Mouse (Mus musculus) forebrain, embryonic 10.5 days (tissue): Measurements from ENCODE around the gene Nlrx1. TPM values are rescaled to one million over a fixed set of nuclear protein-coding genes. Genes with fewer than 3 reads are reported as not detected.

Experiments
- DNase-seq: peaks from one replicate; pipeline ENCODE4 v3.0.0-alpha.2; 2017; ENCODE audit warnings: low spot score; ENCODE audit errors: extremely low spot score
- H3K27ac ChIP-seq: fragments of 300-500 bp; sonication (generic); 2 replicates; pipeline ENCODE4 v1.5.1; 2016; ENCODE audit warnings: mild to moderate bottlenecking
- H3K27me3 ChIP-seq: fragments of 300-500 bp; sonication (generic); 2 replicates; pipeline ENCODE4 v1.6.1; 2016; ENCODE audit warnings: mild to moderate bottlenecking; ENCODE audit not compliant: poor library complexity, severe bottlenecking
- H3K36me3 ChIP-seq: fragments of 300-500 bp; sonication (generic); replicated peaks from 2 replicates; pipeline ENCODE4 v1.6.1; 2016; ENCODE audit warnings: mild to moderate bottlenecking, moderate library complexity
- H3K4me1 ChIP-seq: fragments of 300-500 bp; sonication (generic); 2 replicates; pipeline ENCODE4 v1.6.1; 2016
- H3K4me3 ChIP-seq: fragments of 300-500 bp; sonication (generic); 2 replicates; pipeline ENCODE4 v1.5.1; 2016; ENCODE audit warnings: mild to moderate bottlenecking, moderate library complexity
- H3K9me3 ChIP-seq: fragments of 300-500 bp; sonication (generic); 2 replicates; pipeline ENCODE4 v1.6.1; 2016; ENCODE audit warnings: mild to moderate bottlenecking, moderate library complexity
- WGBS: fragments of 180-500 bp; shearing (Covaris S2); methylation state at CpG from one replicate; pipeline ENCODE4 v1.1.7; 2016; 5-methylcytosine and 5-hydroxymethylcytosine counted together
- polyA plus RNA-seq: library from polyadenylated mRNA; unstranded; fragments of >200 nt; fragmentation: Nextera tagmentation; extraction: Ambion mirVana; gene quantifications from 2 replicates; pipeline ENCODE4 v1.2.1, GENCODE M21; 2016

The Nlrx1 gene
- polyA plus RNA-seq, 1 experiment from 2014 or later = 2.8 TPM

DNA sequence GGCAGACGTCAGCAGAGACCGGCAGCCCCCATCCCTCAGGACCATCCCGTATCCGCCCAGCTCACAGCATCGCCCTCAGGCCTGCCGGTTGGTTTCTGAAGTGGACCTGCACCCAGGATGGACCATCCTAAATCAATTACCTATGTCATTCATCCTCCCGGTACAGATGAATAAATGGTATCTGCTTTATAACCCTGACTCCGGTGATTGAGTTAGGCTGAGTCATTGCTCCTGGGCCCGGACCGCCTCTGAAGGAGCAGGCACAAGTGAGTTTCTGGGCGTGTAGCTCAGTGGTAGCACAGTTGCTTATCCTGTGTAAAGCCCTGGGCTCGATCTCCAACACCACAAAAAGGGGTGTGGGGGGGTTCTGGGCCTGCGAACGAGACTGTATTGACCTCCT lies 7.0 kb downstream of the Nlrx1 start:
- DNase-seq = no peak
- 88% methylated on average over 14 of the region's 14 CpGs for WGBS
- Histone ChIP-seq H3K27me3 (peaks cover 4% of the 10 kb centered on the region), H3K36me3 (no peaks in the 10 kb centered on the region), H3K4me3 (no peak overlapping the region), H3K4me1 (peaks cover 9% of the 10 kb centered on the region; the same call in 1 of the 2 replicates), H3K27ac (no peak overlapping the region), H3K9me3 (no peaks in the 10 kb centered on the region)

GRCm38 (mm10) chr9:44259014-44259413 lies 9.4 kb downstream of the Nlrx1 start:
- DNase-seq = no peak
- H3K27me3 ChIP-seq = no peaks in the 10 kb centered on the region; the same call in 1 of the 2 replicates
- 86% methylated on average over 10 of the region's 10 CpGs for WGBS
- peaks cover 26% of the 10 kb centered on the region for H3K4me1 ChIP-seq
- H3K36me3 ChIP-seq = no peaks in the 10 kb centered on the region
- H3K4me3 ChIP-seq = no peak overlapping the region
- H3K9me3 ChIP-seq = no peaks in the 10 kb centered on the region
- H3K27ac ChIP-seq = no peak overlapping the region

GRCm38 (mm10) chr9:44256213-44256612 lies 12.2 kb downstream of the Nlrx1 start:
- H3K27ac ChIP-seq = peak overlapping the region; percentile 71
- no peaks in the 10 kb centered on the region for H3K36me3 ChIP-seq
- H3K4me3 ChIP-seq = no peak overlapping the region
- H3K27me3 ChIP-seq = peaks cover 9% of the 10 kb centered on the region
- DNase-seq = no peak
- H3K9me3 ChIP-seq = no peaks in the 10 kb centered on the region
- peaks cover 42% of the 10 kb centered on the region for H3K4me1 ChIP-seq
- WGBS = 85% methylated on average over 8 of the region's 8 CpGs

- no peaks in the 10 kb centered on the region for H3K9me3 ChIP-seq
- 65% methylated on average over 6 of the region's 6 CpGs for WGBS
- H3K4me1 ChIP-seq = peaks cover 51% of the 10 kb centered on the region
Measured at GRCm38 (mm10) chr9:44255136-44255521, 13.3 kb downstream of the Nlrx1 start.

DNA sequence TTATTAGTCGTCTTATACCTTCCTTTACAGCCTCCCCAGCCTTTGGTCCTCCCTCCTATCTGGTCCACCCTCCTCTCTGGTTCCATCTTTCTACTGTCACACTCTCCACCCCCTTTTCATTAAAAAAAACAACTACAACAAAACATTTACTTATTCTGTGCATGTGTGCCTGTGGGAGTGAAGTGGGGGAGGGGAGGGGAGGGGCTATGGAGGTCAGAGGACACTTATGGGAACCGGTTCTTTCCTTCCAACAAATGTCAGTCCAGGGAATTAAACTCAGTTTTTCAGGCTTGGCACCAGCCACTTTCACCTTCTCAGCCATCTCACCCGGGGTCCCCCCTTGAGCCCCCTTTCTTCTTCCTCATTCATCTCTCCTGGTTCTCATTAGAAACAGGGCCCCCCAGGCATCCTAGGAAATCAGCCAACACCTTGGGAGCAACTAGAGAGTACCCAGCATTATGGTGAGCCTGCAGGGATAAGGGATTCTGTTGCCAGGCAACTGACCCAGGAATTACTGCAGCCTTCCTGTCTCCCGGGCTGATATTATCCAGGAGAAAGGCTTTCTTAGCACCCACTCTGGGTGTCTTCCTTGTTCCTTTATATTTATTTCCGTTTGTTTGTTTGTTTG lies 13.8 kb downstream of the Nlrx1 start:
- DNase-seq = peak; percentile 33
- Histone ChIP-seq H3K27ac (peak overlapping the region; percentile 71), H3K27me3 (peaks cover 16% of the 10 kb centered on the region), H3K9me3 (no peaks in the 10 kb centered on the region), H3K4me1 (peaks cover 57% of the 10 kb centered on the region), H3K4me3 (peak overlapping the region; percentile 21; the same call in 1 of the 2 replicates), H3K36me3 (no peaks in the 10 kb centered on the region)
- WGBS = 5% methylated on average over 5 of the region's 5 CpGs

More at GRCm38 (mm10) chr9:44255136-44255521, 13.3 kb downstream of the Nlrx1 start:
- no peak for DNase-seq
- Histone ChIP-seq H3K27ac (peak overlapping the region; percentile 71), H3K4me3 (no peak overlapping the region), H3K36me3 (no peaks in the 10 kb centered on the region), H3K27me3 (peaks cover 11% of the 10 kb centered on the region)

- DNase-seq = no peak
- no peaks in the 10 kb centered on the region for H3K36me3 ChIP-seq
- peak overlapping the region; percentile 71 for H3K27ac ChIP-seq
- peaks cover 26% of the 10 kb centered on the region for H3K27me3 ChIP-seq
- peaks cover 62% of the 10 kb centered on the region for H3K4me1 ChIP-seq
- 79% methylated on average over 6 of the region's 6 CpGs for WGBS
- no peaks in the 10 kb centered on the region for H3K9me3 ChIP-seq
- H3K4me3 ChIP-seq = no peak overlapping the region; the same call in 1 of the 2 replicates
Measured at GRCm38 (mm10) chr9:44253441-44253840, 15.0 kb downstream of the Nlrx1 start.

DNA sequence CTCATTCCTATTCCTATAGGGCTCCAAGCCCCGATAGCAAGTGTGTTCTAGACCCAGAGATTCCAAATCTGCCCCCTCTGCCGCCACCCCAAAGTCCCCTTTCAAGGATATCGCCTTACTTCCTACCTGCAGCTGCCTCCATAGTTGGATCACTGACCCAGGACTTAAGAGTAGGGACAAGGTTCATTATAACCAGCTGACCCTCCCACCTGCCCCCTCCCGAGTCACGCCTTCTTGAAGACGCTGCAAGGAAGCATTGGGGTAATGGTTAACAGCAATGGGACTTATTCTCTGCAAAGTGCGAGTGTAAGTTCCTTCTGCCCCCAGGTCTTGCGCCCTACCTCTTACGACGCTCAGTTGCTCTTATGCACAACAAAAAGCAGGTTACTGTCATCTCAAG lies 17.1 kb downstream of the Nlrx1 start, which contains the start of gene Pdzd3:
Gene Pdzd3, minus strand, starts transcription at position 158 of the 400 bp plus-strand sequence.
- Histone ChIP-seq H3K4me3 (no peak within 1 kb of the TSS), H3K4me1 (peaks cover 59% of the 10 kb centered on the region), H3K27ac (no peak within 1 kb of the TSS), H3K36me3 (no peaks in the 10 kb centered on the region), H3K9me3 (no peaks in the 10 kb centered on the region), H3K27me3 (peaks cover 26% of the 10 kb centered on the region)
- WGBS = 81% methylated on average over 10 of the region's 10 CpGs
- DNase-seq = no peak

GRCm38 (mm10) chr9:44250445-44250844 lies 18.0 kb downstream of the Nlrx1 start:
- Histone ChIP-seq H3K27ac (no peak overlapping the region), H3K9me3 (no peaks in the 10 kb centered on the region), H3K4me1 (peaks cover 50% of the 10 kb centered on the region), H3K27me3 (peaks cover 26% of the 10 kb centered on the region), H3K4me3 (no peak overlapping the region), H3K36me3 (no peaks in the 10 kb centered on the region)
- WGBS = 56% methylated on average over 4 of the region's 4 CpGs
- DNase-seq = no peak

- Histone ChIP-seq H3K27ac (peak overlapping the region; percentile 8; the same call in 1 of the 2 replicates), H3K27me3 (peaks cover 26% of the 10 kb centered on the region), H3K9me3 (no peaks in the 10 kb centered on the region), H3K36me3 (no peaks in the 10 kb centered on the region), H3K4me1 (peaks cover 41% of the 10 kb centered on the region), H3K4me3 (no peak overlapping the region)
- 49% methylated on average over 26 of the region's 26 CpGs for WGBS
- DNase-seq = peak; percentile 45
Measured at GRCm38 (mm10) chr9:44249181-44250146, 18.9 kb downstream of the Nlrx1 start.

DNA sequence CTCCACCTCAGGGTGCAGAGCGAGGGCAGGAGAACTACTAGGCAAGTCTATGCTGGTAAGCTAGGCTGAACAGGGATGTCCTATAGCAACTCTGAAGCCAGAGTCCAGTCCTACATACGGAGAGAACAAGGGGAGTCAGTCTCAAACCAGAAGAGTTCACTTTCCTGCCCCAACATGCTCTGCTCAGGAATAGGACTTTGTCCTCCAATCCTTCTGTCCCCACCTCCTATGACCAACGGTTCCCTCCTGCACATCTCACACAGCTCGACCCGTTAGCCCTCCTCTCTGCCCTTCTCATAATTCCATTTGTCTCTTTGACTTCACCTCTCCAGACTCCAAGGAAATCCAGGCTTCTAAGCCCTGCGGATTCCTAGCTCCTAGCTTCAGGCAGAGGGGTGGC lies 20.5 kb downstream of the Nlrx1 start:
- Histone ChIP-seq H3K27me3 (peaks cover 21% of the 10 kb centered on the region), H3K36me3 (no peaks in the 10 kb centered on the region), H3K4me1 (peaks cover 25% of the 10 kb centered on the region), H3K4me3 (no peak overlapping the region), H3K9me3 (no peaks in the 10 kb centered on the region), H3K27ac (no peak overlapping the region)
- 89% methylated on average over 6 of the region's 6 CpGs for WGBS
- DNase-seq = no peak

DNA sequence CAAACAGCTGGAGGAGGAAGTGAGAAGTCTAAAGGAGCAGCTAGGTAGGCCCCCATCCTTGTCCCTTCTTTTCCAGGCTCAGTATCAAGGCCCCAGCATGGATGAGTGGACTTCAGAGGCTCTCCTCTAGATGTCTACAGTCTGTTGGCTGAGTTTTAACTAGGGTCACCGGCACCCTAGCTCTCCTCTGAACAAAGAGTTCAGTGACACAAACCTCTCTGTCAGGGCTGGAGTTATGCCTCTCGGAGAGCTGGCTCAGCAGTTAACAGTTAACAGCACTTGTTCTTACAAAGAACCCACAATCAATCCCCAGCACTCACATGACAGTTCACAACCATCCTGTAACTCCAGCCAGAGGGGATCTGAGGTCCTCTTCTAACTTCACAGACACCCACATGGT lies 24.8 kb downstream of the Nlrx1 start:
- H3K27me3 ChIP-seq = peaks cover under 1% of the 10 kb centered on the region; the same call in 1 of the 2 replicates
- peaks cover 10% of the 10 kb centered on the region for H3K4me1 ChIP-seq
- no peaks in the 10 kb centered on the region for H3K9me3 ChIP-seq
- no peak overlapping the region for H3K27ac ChIP-seq
- no peaks in the 10 kb centered on the region for H3K36me3 ChIP-seq
- 63% methylated on average over 2 of the region's 2 CpGs for WGBS
- no peak for DNase-seq
- no peak overlapping the region for H3K4me3 ChIP-seq

- WGBS = 83% methylated on average over 9 of the region's 9 CpGs
- no peak for DNase-seq
- H3K9me3 ChIP-seq = no peaks in the 10 kb centered on the region
Measured at GRCm38 (mm10) chr9:44241418-44241817, 27.0 kb downstream of the Nlrx1 start.

DNA sequence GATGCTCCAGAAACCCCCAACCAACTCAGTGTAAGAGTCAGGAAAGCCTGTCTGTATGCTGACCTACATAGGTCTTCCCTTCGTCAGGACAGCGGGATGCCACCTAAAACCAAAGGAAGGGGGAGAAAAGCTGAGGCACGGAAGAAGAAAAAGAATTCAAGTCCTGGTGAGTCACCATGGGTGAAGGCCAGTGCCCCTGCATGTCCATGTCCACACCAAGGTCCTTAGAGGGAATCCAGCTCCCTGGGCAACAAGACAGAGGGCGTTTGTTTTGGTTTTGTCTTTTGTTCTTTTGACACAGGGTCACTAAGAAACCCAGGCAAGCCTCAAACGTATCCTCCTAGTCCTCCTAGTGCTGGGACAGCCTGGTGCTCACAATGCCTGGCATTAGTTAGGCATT lies 27.5 kb downstream of the Nlrx1 start:
- 57% methylated on average over 5 of the region's 5 CpGs for WGBS
- H3K4me1 ChIP-seq = peaks cover 10% of the 10 kb centered on the region

More at GRCm38 (mm10) chr9:44241418-44241817, 27.0 kb downstream of the Nlrx1 start:
- Histone ChIP-seq H3K4me3 (no peak overlapping the region), H3K27ac (no peak overlapping the region), H3K36me3 (no peaks in the 10 kb centered on the region), H3K27me3 (no peaks in the 10 kb centered on the region), H3K4me1 (peaks cover 10% of the 10 kb centered on the region)

More for the DNA sequence above, 27.5 kb downstream of the Nlrx1 start:
- Histone ChIP-seq H3K27ac (no peak overlapping the region), H3K36me3 (no peaks in the 10 kb centered on the region), H3K4me3 (no peak overlapping the region), H3K27me3 (no peaks in the 10 kb centered on the region), H3K9me3 (no peaks in the 10 kb centered on the region)
- no peak for DNase-seq
